Mouse (Mus musculus): ENCODE data around the gene Zfp108. TPM values are rescaled to one million over a fixed set of nuclear protein-coding genes. Genes with fewer than 3 reads are reported as not detected.

Gene Zfp108
- polyA plus RNA-seq, 1 experiment from 2014 or later = 7.1 TPM

DNA sequence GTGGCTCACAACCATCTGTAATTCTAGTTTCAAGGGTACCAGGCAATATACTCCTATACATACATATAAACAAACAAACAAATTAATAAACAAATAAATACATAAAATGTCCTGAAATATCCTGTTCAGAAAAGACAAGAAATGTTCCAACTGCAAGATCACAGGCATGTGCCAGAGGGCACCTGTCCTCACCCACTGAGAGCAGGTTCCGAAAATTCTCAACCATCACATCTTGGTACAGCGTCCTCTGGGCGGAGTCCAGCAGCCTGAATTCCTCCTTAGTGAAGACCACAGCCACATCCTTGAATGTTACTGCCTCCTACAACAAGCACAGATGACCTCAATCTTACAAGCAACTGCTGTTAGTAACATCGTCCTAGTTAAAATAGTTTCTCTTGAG is 40.2 kb downstream of the Zfp108 start:
- WGBS = 96% methylated on average over 4 of the region's 4 CpGs
- Histone ChIP-seq H3K27me3 (ENCODE audit: control insufficient read depth, insufficient read depth, low read length) (no peaks in the 10 kb centered on the region), H3K4me2 (replicated peaks) (no peak overlapping the region), H3K9ac (no peak overlapping the region), H3K4me1 (replicated peaks; ENCODE audit: control insufficient read depth, insufficient read depth, low read length) (peaks cover 9% of the 10 kb centered on the region), H3K36me3 (replicated peaks; ENCODE audit: control insufficient read depth, insufficient read depth) (peaks cover 76% of the 10 kb centered on the region), H3K4me3 (replicated peaks; ENCODE audit: low read length) (no peak overlapping the region), H3K9me3 (ENCODE audit: control insufficient read depth, low read length) (no peaks in the 10 kb centered on the region), H3K27ac (no peak overlapping the region)
- no peak for ATAC-seq (ENCODE audit: low FRiP score)
- DNase-seq (ENCODE audit: low spot score) = no peak

- no peak overlapping the region for H3K27ac ChIP-seq
- H3K4me3 ChIP-seq (replicated peaks; ENCODE audit: low read length) = no peak overlapping the region
- H3K9ac ChIP-seq = no peak overlapping the region
- H3K27me3 ChIP-seq (ENCODE audit: control insufficient read depth, insufficient read depth, low read length) = no peaks in the 10 kb centered on the region
- DNase-seq (ENCODE audit: low spot score) (no peak), ATAC-seq (ENCODE audit: low FRiP score) (no peak)
- 97% methylated on average over 7 of the region's 7 CpGs for WGBS
- H3K9me3 ChIP-seq (ENCODE audit: control insufficient read depth, low read length) = no peaks in the 10 kb centered on the region
- H3K36me3 ChIP-seq (replicated peaks; ENCODE audit: control insufficient read depth, insufficient read depth) = peaks cover 70% of the 10 kb centered on the region
- no peak overlapping the region for H3K4me2 ChIP-seq (replicated peaks)
- H3K4me1 ChIP-seq (replicated peaks; ENCODE audit: control insufficient read depth, insufficient read depth, low read length) = peaks cover 15% of the 10 kb centered on the region
Observed at GRCm38 (mm10) chr7:24295376-24295775, 40.8 kb downstream of the Zfp108 start.

DNA sequence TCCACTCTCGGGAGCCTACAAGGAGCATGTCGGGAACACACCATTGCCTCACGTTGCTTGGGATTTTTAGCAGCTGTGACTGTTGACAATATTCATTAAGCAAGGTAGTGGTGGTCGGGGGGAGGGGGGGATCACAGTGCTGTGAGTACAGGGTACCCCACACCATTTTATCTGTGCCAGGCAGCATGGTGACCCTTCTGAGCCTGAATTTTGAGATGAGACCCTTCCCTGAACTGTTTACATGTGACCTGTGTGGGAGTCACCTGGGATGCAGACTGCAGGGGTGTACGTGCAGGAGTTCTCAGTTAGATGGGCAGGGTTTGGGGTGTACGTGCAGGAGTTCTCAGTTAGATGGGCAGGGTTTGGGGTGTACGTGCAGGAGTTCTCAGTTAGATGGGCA is 41.8 kb downstream of the Zfp108 start:
- ATAC-seq (ENCODE audit: low FRiP score) = no peak
- no peak overlapping the region for H3K9ac ChIP-seq
- no peaks in the 10 kb centered on the region for H3K27me3 ChIP-seq (ENCODE audit: control insufficient read depth, insufficient read depth, low read length)
- H3K27ac ChIP-seq = no peak overlapping the region
- H3K4me2 ChIP-seq (replicated peaks) = no peak overlapping the region
- no peaks in the 10 kb centered on the region for H3K9me3 ChIP-seq (ENCODE audit: control insufficient read depth, low read length)
- peaks cover 61% of the 10 kb centered on the region for H3K36me3 ChIP-seq (replicated peaks; ENCODE audit: control insufficient read depth, insufficient read depth)
- no peak overlapping the region for H3K4me3 ChIP-seq (replicated peaks; ENCODE audit: low read length)
- DNase-seq (ENCODE audit: low spot score) = no peak
- WGBS = 98% methylated on average over 7 of the region's 7 CpGs
- peaks cover 20% of the 10 kb centered on the region for H3K4me1 ChIP-seq (replicated peaks; ENCODE audit: control insufficient read depth, insufficient read depth, low read length)

DNA sequence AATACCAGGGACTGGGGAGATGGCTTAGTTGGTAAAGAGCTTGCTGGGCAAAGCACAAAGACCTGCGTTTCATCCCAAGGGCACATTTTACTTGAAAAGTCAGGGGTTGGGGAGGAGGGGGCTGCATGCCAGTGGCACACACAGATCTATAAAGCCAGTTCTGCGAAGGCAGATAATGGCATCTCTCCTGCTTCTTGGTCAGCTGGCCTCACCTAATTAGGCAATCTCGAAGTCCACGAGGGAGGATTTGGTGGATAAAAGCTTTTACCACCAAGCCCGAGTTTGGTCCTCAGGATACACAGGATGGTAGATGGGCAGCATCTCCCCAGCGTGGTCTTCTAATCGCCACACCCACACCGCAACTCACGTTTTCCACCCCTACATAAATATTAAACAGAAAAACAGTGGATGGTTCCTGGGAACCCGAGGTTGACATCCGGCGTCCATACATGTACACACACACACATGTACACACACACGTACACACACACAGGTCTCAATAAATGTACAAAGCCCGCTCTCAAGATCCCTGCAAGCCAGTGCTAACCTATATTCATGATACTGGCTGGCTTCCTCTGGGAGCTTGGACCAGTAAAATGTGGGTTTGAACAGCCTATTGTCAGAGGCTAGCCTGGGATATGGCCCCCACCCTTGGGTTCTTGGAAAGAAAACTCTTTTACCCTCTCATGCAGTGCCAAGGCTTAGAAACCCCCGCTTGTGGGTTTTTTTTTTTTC is 42.9 kb downstream of the Zfp108 start:
- Histone ChIP-seq H3K36me3 (replicated peaks; ENCODE audit: control insufficient read depth, insufficient read depth) (peaks cover 61% of the 10 kb centered on the region), H3K27me3 (ENCODE audit: control insufficient read depth, insufficient read depth, low read length) (no peaks in the 10 kb centered on the region), H3K9me3 (ENCODE audit: control insufficient read depth, low read length) (no peaks in the 10 kb centered on the region), H3K27ac (no peak overlapping the region), H3K4me2 (replicated peaks) (peak overlapping the region; percentile 90), H3K4me1 (replicated peaks; ENCODE audit: control insufficient read depth, insufficient read depth, low read length) (peaks cover 20% of the 10 kb centered on the region), H3K4me3 (replicated peaks; ENCODE audit: low read length) (peak overlapping the region; percentile 60; the same call in 1 of the 2 replicates), H3K9ac (no peak overlapping the region)
- WGBS = 94% methylated on average over 15 of the region's 15 CpGs
- ATAC-seq (ENCODE audit: low FRiP score) (no peak), DNase-seq (ENCODE audit: low spot score) (no peak)

GRCm38 (mm10) chr7:24298635-24298972 is 44.0 kb downstream of the Zfp108 start:
- DNase-seq (ENCODE audit: low spot score) (no peak), ATAC-seq (ENCODE audit: low FRiP score) (peak; percentile 14; the same call in 1 of the 2 replicates)
- no peaks in the 10 kb centered on the region for H3K27me3 ChIP-seq (ENCODE audit: control insufficient read depth, insufficient read depth, low read length)

GRCm38 (mm10) chr7:24298973-24299708 is 44.5 kb downstream of the Zfp108 start:
- Histone ChIP-seq H3K9ac (peak overlapping the region; percentile 66), H3K9me3 (ENCODE audit: control insufficient read depth, low read length) (no peaks in the 10 kb centered on the region), H3K4me3 (replicated peaks; ENCODE audit: low read length) (peak overlapping the region; percentile 60), H3K36me3 (replicated peaks; ENCODE audit: control insufficient read depth, insufficient read depth) (peaks cover 61% of the 10 kb centered on the region), H3K27ac (peak overlapping the region; percentile 88), H3K4me1 (replicated peaks; ENCODE audit: control insufficient read depth, insufficient read depth, low read length) (peaks cover 20% of the 10 kb centered on the region), H3K4me2 (replicated peaks) (peak overlapping the region; percentile 90), H3K27me3 (ENCODE audit: control insufficient read depth, insufficient read depth, low read length) (no peaks in the 10 kb centered on the region)
- peak; percentile 93 for DNase-seq (ENCODE audit: low spot score)
- ATAC-seq (ENCODE audit: low FRiP score) = peak; percentile 92
- under 1% methylated on average over 44 of the region's 47 CpGs for WGBS

More at GRCm38 (mm10) chr7:24298635-24298972, 44.0 kb downstream of the Zfp108 start:
- Histone ChIP-seq H3K9ac (peak overlapping the region; percentile 66), H3K9me3 (ENCODE audit: control insufficient read depth, low read length) (no peaks in the 10 kb centered on the region), H3K36me3 (replicated peaks; ENCODE audit: control insufficient read depth, insufficient read depth) (peaks cover 63% of the 10 kb centered on the region), H3K4me2 (replicated peaks) (peak overlapping the region; percentile 90), H3K4me1 (replicated peaks; ENCODE audit: control insufficient read depth, insufficient read depth, low read length) (peaks cover 20% of the 10 kb centered on the region), H3K4me3 (replicated peaks; ENCODE audit: low read length) (peak overlapping the region; percentile 60), H3K27ac (peak overlapping the region; percentile 88)
- WGBS = under 1% methylated on average over 12 of the region's 12 CpGs

- Histone ChIP-seq H3K4me3 (replicated peaks; ENCODE audit: low read length) (peak overlapping the region; percentile 60), H3K4me1 (replicated peaks; ENCODE audit: control insufficient read depth, insufficient read depth, low read length) (peaks cover 20% of the 10 kb centered on the region), H3K27ac (peak overlapping the region; percentile 88), H3K27me3 (ENCODE audit: control insufficient read depth, insufficient read depth, low read length) (no peaks in the 10 kb centered on the region), H3K36me3 (replicated peaks; ENCODE audit: control insufficient read depth, insufficient read depth) (peaks cover 60% of the 10 kb centered on the region), H3K4me2 (replicated peaks) (peak overlapping the region; percentile 90), H3K9me3 (ENCODE audit: control insufficient read depth, low read length) (no peaks in the 10 kb centered on the region), H3K9ac (peak overlapping the region; percentile 66)
- DNase-seq (ENCODE audit: low spot score) (no peak), ATAC-seq (ENCODE audit: low FRiP score) (peak; percentile 39)
- WGBS = under 1% methylated on average over 18 of the region's 18 CpGs
Observed at GRCm38 (mm10) chr7:24299823-24300481, 45.4 kb downstream of the Zfp108 start.

- peak within 1 kb of the TSS; percentile 66 for H3K9ac ChIP-seq
- no peaks in the 10 kb centered on the region for H3K27me3 ChIP-seq (ENCODE audit: control insufficient read depth, insufficient read depth, low read length)
- H3K4me1 ChIP-seq (replicated peaks; ENCODE audit: control insufficient read depth, insufficient read depth, low read length) = peaks cover 20% of the 10 kb centered on the region
- no peaks in the 10 kb centered on the region for H3K9me3 ChIP-seq (ENCODE audit: control insufficient read depth, low read length)
- DNase-seq (ENCODE audit: low spot score) (peak; percentile 65), ATAC-seq (ENCODE audit: low FRiP score) (0 out of 2 replicates have a peak, but pooled peaks have one; percentile 35)
- WGBS = 2% methylated on average over 13 of the region's 13 CpGs
- H3K4me3 ChIP-seq (replicated peaks; ENCODE audit: low read length) = peak within 1 kb of the TSS; percentile 60
- H3K4me2 ChIP-seq (replicated peaks) = peak within 1 kb of the TSS; percentile 90
- H3K36me3 ChIP-seq (replicated peaks; ENCODE audit: control insufficient read depth, insufficient read depth) = peaks cover 53% of the 10 kb centered on the region
- peak within 1 kb of the TSS; percentile 88 for H3K27ac ChIP-seq
Observed at GRCm38 (mm10) chr7:24300771-24301282, 46.2 kb downstream of the Zfp108 start, which contains the start of gene Zfp61. Zfp61 (minus strand) TSS chr7:24301232.
